Mouse (Mus musculus): Measurements from ENCODE around the gene Zbtb22.
"Not testable (repeated sequence)": the region's sequence is repeated elsewhere in the genome, so short reads cannot be mapped to it uniquely, and the experiment has no call there.

Zbtb22 gene

DNA sequence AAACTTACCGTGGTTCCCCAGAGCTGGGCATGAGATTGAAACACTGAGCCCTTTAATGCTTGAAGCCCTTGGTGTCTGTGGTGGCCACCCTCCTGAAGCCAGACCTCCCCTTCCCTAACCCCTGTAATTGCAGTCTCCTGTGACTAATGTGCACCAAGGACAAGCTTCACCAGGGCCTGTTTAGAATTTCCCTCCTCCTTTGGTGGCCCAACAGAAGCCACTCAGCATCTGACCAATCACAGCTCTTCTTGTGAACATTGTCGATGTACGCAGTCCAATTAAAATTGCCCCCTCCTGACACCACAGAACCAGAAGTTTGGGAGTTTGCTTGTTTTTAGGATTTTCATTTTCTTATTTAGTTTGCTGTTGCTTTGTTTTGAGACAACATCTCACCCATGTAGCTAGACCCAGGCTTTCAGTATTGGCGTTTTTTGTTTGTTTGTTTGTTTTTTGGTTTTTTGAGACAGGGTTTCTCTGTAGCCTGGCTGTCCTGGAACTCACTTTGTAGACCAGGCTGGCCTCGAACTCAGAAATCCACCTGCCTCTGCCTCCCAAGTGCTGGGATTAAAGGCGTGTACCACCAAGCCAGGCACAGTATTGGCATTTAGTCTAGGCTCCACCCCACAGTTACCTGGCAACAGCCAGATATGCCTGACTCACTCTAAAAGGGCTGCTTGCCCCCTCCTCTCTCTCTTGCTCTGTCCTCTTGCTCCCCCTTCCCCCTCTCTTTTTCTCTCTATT is 11.6 kb upstream of the Zbtb22 start:
- DNase-seq (ENCODE audit: low read depth, low spot score): not testable (repeated sequence)

DNA sequence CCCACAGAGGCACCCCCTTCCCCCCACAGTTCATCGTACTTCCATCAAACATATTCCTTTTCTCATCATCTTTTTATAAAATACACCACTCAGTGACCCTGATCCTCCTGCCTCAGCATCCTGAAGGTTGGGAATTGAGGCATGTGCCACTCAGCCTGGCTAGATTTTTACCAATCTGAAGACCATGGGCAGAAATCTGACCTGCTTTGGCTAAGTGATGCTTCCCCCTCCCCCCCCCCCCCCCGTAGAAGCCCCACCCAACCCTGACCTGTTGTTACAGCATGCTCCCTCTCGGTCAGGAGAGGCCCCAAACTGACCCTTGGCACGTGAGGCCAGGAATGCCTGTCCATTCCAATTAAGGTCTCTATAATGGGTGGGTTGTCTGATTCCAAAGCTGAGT is 10.9 kb upstream of the Zbtb22 start, which contains the start of gene Platr17:
TSS of gene Platr17 (plus strand) at position 301 of the 400 bp plus-strand sequence.
- DNase-seq (ENCODE audit: low read depth, low spot score): not testable (repeated sequence)

DNA sequence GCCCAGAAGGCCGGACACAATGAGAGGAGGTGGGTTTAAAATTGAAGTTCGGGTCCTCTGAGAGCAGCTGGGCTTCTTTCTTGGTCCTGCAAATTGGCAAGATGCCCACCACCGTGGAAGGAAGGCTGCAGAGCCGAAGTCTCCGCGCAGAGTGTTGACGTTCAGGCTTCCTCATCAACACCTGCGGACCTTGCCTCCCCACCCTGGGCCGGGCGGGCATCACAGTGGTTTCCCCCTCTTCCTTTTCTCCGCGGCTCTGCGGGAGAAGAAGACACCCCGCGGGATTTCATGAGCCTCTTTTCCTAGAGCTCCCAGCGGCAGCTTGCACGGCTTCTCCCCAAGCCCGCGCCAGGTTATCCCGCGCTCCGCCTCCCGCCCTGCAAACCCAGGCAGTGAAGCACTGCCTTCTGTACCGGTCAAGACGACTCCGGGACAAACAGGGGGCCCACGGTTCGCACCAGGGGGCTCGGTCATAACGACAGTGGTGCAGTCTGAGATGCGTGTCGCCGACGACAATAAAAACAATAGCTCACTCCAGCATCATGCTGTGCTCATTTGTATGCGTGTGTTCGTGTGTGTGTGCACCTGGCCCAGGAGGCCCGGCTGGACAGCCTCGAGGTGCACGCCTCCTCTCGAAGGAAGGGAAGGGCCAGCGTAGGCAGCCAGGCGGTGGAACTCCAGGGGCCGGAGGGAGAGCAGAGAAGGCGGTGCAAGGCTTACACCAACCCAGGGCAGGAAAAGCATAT is 7.2 kb upstream of the Zbtb22 start:
- DNase-seq (ENCODE audit: low read depth, low spot score): no peak

DNA sequence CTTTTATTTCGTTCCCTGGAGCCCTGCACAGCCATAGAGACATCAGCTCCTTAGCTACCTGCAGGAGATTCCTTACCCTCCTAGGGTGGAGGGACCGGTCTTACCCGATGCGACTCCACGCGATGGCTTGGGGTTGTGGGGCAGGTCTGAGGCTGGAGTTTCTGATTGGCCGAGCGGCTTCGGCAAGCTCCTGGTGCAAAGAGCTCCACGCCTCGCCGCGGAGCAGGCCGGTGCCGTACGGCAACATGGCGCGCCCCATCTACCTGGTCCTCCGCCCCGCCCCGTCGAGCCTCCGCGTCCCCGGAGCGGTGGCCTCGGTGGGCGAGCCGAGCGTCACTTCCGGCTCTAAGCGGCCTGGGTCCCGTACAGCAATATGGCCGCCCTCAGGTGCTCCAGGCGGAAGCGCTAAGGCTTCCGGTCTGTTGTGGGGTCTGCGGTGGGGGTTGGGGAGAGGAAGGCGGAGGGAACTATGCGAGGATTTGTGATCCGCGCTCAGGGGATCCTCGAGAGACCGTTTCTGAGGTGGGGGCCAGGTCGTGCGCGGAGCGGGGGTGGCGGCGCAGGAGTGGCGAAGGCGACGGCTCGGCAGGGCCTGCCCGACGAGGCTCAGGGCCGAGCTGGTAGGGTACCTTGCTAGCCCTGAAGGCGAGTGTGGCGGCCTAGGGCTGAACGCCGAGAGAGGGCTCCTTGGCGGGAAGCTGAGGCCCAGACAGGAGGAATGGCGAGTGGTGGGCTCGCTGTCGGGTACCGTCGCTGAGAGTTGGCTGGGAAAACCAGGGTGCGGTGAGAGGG is 6.4 kb upstream of the Zbtb22 start, which contains the start of gene Daxx:
TSS of gene Daxx (plus strand) at position 338 of the 792 bp plus-strand sequence.
- peak; percentile 97 for DNase-seq (ENCODE audit: low read depth, low spot score)

DNA sequence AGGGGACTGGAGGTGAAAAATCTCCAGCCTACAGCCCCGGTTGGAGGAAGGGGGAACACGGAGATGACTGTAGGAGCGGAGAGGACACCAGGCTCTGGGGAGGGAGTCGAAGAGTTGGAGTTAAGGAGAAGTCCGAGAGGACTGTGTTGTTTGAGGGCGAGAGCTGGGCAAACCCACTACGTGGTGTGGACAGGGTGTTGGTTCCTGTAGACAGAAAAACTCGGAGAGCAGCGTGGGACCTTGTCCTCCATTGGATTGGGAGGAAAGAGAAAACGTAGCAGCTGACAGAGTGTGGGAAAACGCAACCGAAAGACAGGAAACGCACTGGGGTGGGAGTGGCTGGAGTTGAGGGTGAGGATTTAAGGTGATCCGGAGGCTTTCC is 5.8 kb upstream of the Zbtb22 start:
- DNase-seq (ENCODE audit: low read depth, low spot score): no peak

DNA sequence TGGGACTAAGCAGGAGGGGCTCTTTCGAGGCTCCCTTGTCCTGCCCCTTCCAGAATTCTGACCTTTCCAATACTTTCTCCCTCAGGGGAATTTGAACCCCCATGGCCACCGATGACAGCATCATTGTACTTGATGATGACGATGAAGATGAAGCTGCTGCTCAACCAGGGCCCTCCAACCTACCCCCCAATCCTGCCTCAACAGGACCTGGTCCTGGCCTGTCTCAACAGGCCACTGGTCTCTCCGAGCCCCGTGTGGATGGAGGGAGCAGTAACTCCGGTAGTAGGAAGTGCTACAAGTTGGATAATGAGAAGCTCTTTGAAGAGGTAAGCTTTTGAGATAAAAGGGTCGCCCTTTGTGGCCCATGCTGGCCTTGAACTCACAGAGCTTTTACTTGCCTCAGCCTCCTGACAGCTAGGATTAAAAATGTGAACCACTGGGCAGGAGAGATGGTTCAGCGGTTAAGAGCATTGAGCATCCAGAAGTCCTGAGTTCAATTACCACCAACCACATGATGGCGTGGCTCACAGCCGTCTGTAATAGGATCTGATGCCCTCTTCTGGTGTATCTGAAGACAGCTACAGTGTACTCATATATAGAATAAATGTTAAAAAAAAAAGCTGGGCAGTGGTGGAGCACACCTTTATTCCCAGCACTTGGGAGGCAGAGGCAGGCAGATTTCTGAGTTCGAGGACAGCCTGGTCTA is 5.2 kb upstream of the Zbtb22 start:
- no peak for DNase-seq (ENCODE audit: low read depth, low spot score)

DNA sequence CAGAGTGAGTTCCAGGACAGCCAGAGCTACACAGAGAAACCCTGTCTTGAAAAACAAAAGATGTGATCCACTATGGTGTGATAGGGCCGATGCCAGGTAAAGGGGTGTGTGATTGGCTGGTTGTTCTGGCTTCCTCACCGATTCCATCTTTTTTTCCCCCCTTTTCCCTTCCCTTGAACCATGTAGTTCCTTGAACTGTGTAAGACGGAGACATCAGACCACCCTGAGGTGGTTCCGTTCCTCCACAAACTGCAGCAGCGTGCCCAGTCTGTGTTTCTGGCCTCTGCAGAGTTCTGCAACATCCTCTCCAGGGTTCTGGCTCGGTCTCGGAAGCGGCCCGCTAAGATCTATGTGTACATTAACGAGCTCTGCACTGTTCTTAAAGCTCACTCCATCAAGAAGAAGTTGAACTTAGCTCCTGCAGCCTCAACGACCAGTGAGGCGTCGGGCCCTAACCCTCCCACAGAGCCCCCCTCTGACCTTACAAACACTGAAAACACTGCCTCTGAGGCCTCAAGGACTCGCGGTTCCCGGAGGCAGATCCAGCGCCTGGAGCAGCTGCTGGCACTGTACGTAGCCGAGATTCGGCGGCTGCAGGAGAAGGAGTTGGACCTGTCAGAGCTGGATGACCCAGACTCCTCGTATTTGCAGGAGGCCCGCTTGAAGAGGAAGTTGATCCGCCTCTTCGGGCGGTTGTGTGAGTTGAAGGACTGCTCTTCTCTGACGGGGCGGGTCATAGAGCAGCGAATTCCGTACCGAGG is 4.5 kb upstream of the Zbtb22 start:
- no peak for DNase-seq (ENCODE audit: low read depth, low spot score)

DNA sequence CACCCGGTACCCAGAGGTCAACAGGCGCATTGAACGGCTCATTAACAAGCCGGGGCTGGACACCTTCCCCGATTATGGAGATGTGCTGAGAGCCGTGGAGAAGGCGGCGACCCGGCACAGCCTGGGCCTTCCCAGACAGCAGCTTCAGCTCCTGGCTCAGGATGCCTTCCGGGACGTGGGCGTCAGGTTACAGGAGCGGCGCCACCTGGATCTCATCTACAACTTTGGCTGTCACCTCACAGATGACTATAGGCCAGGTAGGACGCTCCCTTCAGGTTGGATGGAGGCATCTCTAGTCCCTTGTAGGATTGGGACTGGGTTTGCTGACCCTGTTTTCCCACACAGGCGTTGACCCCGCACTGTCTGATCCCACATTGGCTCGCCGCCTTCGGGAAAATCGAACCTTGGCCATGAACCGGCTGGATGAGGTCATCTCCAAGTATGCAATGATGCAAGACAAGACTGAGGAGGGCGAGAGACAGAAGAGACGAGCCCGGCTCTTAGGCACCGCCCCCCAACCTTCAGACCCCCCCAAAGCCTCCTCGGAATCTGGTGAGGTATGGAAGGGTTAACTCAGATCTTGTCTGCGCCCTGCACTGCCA is 3.8 kb upstream of the Zbtb22 start:
- no peak for DNase-seq (ENCODE audit: low read depth, low spot score)

DNA sequence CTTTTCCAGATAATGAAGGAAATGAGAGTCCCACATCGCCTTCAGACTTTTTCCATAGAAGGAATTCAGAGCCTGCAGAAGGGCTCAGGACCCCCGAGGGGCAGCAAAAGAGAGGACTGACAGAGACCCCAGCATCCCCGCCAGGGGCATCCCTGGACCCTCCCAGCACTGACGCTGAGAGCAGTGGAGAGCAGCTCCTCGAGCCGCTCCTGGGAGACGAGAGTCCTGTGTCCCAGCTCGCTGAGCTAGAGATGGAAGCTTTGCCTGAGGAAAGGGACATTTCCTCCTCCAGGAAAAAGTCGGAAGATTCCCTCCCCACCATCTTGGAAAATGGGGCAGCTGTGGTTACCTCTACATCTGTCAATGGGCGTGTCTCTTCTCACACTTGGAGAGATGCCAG is 2.4 kb upstream of the Zbtb22 start:
- no peak for DNase-seq (ENCODE audit: low read depth, low spot score)

DNA sequence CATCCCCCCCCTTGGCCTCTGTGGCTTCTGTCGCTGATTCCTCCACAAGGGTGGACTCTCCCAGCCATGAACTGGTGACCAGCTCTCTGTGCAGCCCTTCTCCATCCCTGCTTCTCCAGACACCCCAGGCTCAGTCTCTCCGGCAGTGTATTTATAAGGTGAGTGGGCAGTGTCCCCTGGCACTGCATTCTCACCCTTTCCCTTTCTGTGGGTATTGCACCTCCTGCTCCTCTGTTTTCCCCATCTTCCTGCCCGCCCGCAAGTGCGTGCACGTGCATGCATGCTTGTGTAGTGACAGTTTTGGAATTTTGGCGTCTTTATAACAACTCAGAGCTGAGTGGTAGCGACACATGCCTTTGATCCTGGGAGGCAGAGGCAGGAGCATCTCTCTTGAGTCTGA is 1.8 kb upstream of the Zbtb22 start:
- no peak for DNase-seq (ENCODE audit: low read depth, low spot score)

DNA sequence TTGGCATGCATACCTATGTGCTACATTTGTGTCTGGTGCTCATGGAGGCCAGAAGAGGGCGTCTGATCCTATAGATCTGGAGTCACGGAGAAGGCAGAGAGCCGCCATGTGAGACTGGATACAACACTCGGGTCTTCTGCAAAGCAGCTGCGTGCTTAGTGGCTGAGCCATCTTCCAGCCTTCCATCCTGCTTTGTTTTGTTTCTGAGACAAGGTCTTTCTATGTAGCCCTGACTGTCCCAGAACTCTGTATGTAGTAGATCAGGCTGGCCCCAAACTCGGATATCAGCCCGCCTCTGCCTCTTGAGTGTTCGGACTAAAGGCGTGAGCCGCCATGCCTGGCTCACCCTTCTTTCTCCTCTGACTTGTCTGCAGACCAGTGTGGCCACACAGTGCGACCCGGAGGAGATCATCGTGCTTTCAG is 724 bp upstream of the Zbtb22 start:
- DNase-seq (ENCODE audit: low read depth, low spot score): no peak

DNA sequence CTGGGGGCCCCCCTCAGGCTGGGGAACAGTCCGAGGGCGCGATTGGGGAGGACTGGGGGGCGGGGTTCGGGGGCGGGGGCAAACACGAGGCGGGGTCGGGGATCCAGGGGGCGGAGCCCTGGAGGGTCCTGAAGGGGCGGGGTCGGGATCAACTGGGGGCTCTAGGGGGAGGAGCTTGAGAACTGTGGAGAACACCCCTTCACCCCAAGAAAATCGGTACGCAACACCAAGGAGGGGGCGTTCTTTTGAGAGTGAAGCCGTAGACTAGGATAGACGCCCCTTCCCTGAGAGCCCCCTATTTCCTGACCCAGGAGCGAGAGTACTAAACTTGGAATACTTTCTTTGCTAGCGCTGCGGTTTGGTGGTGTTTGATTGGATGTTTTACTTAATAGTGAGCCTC is 590 bp downstream of the Zbtb22 start:
- DNase-seq (ENCODE audit: low read depth, low spot score): peak; percentile 67

DNA sequence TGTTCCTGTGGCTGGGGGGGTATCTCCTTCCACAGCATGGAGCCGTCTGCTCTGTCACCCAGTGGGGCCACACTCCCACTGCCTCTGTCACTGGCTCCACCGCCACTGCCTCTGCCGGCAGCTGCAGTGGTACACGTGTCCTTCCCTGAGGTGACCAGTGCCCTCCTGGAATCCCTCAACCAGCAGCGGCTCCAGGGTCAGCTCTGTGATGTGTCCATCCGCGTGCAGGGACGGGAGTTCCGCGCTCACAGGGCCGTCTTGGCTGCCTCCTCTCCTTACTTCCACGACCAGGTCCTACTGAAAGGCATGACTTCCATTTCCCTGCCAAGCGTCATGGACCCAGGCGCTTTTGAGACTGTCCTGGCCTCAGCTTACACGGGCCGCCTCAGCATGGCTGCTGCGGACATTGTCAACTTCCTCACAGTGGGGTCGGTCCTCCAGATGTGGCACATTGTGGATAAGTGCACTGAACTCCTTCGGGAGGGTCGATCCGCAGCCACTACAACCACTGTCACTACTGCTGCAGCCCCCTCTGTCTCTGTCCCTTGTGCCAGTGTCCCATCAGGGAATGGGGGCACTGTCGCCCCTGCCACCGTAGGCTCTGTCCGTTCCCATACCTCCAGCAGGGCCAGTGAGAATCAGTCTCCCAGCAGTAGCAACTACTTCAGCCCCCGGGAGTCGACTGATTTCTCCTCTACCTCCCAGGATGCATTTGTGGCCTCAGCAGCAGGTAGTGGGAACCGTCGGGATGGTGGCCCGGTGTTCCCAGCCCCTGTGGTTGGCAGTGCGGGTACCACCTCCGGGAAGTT is 1.3 kb downstream of the Zbtb22 start:
- DNase-seq (ENCODE audit: low read depth, low spot score): no peak

DNA sequence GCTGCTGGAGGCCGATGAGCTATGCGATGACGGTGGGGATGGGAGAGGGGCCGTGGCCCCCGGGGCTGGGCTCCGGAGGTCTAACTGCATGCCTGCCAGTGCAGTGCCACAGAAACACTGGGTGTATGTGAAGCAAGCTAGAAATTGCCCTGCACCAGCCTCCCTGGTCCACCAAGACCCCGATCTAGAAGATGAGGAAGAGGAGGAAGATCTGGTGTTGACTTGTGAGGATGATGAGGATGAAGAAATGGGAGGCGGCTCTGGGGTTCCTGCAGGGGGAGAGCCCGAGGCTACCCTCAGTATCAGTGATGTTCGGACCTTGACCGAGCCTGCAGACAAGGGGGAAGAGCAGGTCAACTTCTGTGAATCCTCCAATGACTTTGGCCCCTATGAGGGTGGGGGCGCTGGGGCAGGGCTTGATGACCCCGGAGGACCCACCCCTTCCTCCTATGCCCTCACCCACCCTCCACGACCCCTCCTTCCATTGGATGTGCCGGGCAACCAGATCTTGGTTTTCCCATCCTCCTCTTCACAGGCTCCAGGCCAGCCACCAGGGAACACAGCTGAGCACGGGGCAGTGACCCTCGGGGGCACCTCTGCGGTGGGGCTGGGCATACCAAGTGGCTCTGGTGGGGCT is 2.1 kb downstream of the Zbtb22 start:
- no peak for DNase-seq (ENCODE audit: low read depth, low spot score)

DNA sequence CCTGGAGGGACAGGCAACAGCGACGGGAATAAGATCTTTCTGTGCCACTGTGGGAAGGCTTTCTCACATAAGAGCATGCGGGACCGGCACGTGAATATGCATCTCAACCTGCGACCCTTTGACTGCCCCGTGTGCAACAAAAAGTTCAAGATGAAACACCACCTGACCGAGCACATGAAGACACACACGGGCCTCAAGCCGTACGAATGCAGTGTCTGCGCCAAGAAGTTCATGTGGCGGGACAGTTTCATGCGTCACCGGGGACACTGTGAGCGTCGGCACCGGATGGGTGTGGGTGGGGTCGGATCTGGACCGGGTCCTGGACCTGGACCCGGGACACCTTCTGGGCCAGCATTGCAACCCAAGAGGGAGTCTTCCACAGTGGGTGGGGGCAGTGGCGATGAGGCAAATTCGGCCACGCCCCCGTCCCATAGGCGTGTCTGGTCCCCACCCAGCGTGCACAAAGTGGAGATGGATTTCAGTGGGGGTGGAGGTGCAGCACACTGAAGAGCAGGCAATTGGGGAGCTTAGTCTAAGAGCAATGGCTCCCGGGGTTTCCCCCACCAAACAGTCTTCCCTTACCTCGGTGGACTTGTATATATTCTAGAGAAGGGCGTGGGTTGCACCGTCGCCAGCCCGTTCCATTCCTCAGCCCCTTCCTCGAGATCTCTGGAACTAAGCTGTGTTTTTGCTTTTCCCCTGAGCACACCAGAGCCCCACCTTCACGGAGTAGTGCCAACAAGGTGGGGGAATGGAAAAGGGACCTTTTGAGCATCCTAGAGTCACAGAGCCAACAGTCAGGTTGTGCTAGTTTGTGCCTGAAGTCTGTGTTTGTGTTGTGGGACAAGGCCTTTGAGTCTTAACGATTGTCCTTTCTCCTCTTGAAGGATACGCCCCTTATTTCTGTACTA is 2.8 kb downstream of the Zbtb22 start:
- no peak for DNase-seq (ENCODE audit: low read depth, low spot score)

DNA sequence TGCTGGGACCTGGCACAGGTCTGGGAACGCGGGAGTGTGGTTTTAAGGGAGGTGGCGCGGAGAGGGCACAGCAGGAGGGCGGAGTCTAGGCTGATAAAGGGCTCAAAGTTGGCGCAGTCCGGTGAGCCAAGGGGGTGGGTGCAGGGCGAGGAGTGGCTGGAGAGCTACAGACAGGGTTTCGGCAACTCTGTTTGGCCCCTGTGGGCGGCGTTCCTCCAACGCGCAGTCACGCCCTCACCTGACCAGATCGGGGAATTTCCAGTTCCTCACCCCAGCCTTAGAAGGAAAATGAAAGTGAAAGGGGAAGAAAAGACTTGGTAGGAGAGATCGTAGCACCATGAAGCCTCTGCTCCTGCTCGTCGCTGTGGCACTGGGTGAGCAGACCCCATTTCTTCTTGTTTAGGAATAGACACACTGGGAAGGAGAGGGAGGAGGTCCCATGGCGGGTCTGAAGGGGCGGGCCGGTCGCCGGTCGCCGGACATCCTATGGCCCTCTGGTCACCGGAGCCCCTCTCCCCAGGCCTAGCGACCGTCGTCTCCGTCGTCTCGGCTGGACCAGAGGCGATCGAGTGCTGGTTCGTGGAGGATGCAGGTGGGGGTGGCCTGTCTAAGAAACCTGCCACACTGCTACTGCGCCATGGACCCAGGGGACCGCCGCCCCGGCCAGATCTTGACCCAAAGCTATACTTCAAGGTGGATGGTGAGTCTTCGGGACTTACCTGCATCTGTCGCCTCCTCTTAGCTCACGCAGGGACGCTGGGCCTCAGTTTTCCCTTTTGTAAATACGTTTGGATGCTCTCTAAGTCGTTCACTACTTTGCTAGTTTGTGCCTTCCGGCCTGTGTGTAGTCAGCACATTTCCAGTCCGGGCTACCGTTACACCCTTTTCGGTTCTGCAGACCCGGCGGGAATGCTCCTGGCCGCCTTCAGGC is 3.9 kb downstream of the Zbtb22 start:
- no peak for DNase-seq (ENCODE audit: low read depth, low spot score)
